Mouse (Mus musculus) adrenal gland, postnatal 25 days (tissue): Measurements from ENCODE around the gene Mcoln3. TPM values are rescaled to one million over a fixed set of nuclear protein-coding genes. Genes with fewer than 3 reads are reported as not detected.

Source experiments
- DNase-seq: peaks from one replicate; pipeline ENCODE4 v3.0.0; 2021; ENCODE audit warnings: mixed read lengths
- total RNA-seq: library from RNA; stranded (reverse); gene quantifications from 2 replicates; pipeline ENCODE4 v1.2.3, GENCODE M21; 2021

The Mcoln3 gene
- total RNA-seq, 1 experiment from 2014 or later, result not detected

DNA sequence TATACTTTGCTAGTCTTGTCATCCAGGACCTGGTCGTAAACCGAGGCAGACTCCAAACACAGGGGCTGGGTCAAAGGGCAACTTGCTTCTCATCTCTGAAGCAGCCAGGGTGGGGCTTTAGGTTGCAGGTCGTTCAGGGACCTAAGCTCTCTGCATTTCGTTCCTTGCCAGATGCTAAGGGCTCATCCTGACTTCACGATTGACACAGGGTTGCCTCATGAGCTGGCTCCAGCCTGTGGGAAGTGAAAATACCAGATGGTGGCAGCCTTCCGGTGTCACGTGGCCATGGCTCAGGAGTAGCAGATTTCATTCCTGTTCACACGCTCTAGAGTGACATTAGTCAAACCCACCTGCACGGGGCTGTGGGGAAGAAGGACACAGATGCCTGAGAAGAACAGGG, 17.6 kb downstream of the Mcoln3 start:
- DNase-seq, result no peak

DNA sequence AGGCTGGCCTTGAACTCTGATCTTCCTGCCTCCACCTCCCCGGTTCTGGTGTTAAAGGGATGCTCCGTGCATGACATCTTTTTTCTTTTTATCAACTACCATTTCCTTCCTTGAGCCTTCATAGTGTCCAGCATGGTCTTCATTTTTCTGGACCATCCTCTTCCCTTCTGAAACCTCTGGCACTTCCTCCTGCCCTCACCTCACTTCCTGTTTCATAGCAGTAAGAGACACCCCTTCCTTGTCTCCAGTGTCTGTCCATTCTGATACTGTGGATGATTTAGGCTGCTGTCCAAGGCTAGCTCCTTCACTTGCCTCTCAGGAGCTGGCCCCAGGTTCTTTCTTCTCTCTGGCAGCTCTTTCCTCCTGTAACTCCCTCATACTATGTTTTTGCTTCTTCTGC, 18.2 kb downstream of the Mcoln3 start:
- no peak for DNase-seq

DNA sequence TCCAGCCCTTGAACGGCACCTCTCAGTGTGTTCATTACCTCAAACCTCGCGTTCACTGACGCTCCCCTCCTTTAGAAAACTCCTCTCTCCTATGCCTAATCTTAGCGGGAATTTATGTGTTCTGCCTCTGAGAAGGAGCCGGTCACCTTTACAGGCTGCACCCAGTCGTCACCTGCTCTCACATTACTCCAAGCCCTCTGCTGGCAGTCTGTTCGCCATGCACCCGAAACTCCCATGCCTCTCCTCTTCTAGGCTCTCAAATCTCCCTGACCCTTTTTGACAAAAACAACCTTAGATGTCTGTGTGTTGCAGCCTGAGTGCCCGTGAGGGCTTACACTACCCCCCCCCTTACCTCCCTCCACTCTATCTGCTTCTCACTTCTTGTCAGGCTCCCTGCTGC, 19.2 kb downstream of the Mcoln3 start:
- DNase-seq, result no peak

DNA sequence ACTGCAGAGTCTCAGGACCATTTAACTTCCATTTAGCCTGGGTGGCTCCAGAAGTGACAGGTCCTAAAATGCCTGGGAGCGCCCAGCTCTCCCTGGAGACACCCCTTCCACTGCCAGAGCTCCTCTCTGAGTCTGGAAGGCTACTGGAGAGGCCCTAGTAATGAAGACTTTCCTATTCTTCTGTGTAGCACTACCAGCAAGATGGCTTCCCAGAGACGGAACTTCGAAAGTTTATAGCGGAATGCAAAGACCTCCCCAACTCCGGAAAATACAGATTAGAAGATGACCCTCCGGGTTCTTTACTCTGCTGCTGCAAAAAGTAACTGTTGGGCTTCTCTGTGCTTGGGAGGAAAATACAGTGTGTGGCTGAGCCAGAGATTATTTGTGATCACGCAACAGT, 23.0 kb downstream of the Mcoln3 start:
- DNase-seq, result no peak

DNA sequence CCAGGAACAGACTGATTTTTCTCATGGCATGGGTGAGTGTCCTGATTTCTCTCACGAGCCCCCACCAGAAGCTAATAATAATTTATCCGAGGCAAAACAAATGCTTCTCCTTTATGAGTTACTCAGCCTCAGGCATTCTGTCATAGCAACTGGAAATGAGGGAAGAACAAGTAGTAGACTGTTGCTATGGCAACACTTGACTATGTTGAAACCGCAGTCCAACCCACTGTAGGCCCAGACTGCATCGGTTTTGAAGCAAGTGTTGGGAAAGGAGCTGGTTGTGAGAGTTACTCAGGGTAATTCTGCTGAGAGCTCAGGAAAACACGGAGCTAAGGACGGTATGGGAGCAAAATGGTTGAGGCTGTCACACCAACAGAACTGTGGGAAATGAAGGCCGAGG, 25.3 kb downstream of the Mcoln3 start:
- no peak for DNase-seq

DNA sequence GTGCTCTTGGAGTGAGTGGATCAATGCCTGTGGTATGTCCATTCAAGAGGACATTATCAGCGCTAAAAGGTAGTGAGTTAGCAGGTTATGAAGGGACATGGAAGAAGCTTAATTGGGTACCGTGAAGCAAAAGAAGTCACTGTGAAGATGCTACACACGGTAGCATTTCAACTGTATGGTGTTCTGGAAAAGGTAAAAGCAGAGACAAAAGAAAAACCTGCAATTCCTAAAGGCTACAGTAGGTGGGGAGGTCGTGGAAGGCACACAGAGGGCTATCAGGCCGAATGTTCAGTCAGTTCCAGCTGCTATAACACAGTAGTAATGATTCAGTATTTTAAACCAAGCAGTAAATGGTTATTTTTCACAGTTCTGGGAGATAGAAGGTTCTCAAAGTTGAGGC, 28.3 kb downstream of the Mcoln3 start:
- no peak for DNase-seq

DNA sequence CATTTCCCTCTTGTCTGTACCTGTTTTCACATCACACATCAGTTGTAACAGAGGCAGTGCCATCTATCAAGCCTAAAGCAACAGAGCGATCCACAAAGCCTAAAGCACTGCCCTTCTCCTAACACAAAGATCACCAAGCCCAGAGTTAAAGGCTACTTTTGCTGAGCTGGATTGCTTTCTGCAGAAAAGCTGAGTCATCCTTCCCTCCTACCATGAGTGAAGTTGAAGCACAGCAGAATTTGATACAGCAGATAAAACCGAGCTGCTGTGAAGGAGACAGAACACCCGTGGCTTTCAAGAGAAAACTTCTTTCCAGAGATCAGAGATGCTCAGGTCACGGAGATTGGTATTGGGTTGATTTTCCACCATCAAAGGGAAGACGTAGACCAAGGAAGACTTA, 28.9 kb downstream of the Mcoln3 start:
- no peak for DNase-seq

DNA sequence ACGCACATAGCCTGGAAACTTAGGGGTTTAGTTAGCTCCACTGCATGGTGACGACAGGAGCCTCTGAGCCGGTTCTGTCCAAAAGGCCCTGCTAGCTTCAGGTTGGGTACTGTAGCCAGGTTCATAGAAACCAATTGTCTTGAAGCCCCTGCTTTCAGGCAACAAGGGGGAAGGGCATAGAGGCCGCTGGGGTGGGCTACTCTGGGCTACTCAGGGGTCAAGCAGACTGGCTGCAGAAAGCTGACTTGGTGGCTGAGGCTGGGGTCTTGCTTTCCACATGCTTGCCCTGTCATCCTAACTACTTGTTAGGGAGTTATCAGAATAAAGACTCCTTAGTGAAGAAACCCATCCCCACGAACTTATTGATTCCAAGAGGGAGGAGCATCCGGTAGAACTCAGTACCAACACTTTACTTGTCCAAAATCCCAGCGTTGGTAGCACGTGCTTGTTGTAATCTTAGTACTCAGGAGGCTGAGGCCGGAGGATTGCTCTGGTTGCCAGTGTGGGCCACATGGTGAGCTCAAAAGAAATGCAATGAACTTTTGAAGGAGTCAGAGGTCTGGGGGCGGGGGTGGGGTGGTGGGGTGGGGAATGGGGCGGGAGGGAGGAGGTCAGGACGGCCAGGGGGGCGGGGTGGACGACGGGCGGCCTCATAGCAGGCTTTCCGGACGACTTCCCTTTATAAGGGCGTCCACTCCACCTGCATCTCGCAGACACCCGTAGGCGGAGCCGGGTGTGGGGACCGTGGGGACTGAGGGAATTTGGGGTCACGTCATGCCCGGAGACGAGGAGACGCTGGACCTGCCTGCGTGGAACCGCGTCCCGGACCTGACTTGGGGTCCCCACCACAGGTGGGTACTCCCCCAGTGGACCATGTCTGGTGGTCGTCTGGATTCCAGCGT, 32.2 kb downstream of the Mcoln3 start, which contains the start of gene Mcoln2:
Mcoln2 (plus strand) TSS at position 678 of the 902 bp plus-strand sequence.
- DNase-seq, result peak; percentile 8

DNA sequence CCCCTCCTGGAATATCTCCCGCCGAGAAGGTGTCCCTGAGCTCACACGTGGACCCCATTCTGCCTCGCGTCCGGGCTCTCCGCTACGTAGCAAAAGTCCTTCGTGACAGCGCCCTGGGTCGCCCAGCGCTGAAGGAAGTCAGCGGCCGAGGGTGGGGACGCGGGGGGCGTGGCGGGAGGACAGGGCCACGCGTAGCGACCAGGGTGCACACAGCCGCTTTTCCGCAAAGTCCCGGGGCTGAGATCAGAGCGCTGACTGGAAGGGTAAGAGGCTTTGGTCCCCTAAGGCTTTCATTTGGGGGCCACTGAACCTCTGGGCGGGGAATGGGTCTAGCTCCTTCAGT, 32.8 kb downstream of the Mcoln3 start:
- DNase-seq, result peak; percentile 51

DNA sequence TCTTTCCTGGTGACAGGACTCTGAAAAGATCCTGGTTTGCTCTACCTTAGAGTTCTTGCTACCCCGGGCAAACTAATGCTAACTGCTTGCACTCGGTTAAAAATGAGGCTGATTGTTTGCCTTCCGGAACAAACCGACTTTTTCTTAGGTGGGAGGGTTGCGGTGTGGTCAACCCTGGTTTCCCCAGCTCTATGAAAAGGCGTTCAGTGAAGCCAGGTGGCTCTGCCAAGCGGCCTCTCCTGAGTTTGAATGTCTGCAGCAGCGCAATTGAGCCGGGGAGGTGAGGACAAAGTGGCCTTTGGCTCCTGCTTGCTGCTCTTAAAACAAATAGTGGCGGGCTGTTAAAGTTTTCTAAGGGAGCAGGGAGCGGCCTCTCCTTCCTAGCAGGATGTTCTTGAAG, 33.3 kb downstream of the Mcoln3 start:
- no peak for DNase-seq

DNA sequence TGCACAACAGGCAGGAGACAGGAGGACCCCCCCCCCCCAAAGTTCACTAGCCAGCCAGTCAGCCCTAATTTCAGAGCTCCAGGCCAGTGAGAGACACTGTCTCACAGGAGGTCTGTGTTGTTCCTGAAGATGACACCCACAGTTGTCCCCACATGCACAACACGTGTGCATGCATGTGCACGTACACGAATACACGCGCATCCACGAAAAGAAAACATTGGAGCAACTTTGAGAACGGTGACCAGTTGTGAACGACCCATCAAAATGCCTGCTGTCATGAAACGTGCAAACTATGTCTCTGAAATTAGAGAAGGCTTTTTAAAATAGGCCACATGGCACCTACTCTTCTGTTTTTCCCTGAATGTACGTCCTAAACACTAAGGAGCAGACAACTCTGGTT, 34.1 kb downstream of the Mcoln3 start:
- DNase-seq, result no peak

DNA sequence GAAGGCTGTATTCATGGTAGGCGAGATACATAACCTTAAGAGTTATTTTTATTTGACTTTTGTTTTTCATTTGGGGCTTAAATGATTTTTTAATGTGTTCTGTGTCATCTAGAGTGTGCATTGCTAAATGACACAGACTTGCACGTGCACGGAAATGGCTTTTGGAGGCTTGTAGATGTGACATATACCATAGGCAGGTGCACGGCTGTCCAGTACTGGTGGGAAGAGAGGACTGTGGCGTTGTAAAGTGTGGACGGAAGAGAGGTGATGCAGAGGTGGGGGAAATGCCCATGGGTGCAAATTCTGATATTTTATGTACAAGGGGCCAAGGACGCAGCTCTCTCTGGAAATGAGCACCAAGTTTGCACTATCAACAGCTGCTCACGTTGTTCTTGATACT, 34.5 kb downstream of the Mcoln3 start:
- no peak for DNase-seq

DNA sequence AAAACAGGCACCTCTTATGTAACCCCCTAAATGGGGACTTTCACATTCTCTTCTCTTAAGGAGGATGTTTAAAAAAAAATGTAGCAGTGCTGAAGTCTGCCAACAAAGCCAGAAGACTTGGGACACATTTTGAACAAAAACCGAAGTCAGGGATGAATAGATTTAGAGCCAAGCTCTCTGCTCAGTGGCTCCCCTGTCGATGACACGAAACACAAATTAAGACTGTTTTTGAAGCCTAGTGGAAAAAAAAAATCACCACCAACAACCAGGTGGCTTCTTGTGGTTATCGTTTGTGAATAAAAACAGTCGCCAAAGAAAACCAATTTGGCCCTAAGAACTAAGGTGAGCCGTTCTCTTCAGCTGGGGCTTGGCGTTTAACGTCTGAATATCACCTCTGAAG, 35.1 kb downstream of the Mcoln3 start:
- DNase-seq, result no peak

DNA sequence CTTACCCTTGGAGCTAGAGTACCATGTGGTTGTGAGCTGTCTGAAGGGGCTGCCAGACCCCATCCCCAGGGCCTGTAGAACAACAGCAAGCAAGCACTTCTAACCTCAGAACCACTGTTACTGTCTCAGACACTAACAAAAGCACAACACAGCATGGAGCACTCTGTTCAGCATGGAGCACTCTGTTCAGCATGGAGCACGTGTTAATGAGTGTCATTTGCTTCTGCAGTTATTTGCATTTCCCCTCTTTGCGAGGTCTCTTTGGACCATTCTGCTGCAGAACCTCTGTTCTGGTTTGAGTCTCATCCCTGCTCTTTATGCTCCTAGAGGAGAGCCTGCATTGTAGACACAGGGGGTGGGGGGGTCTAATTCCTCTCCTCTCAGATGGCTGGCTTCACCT, 35.7 kb downstream of the Mcoln3 start:
- DNase-seq, result no peak

DNA sequence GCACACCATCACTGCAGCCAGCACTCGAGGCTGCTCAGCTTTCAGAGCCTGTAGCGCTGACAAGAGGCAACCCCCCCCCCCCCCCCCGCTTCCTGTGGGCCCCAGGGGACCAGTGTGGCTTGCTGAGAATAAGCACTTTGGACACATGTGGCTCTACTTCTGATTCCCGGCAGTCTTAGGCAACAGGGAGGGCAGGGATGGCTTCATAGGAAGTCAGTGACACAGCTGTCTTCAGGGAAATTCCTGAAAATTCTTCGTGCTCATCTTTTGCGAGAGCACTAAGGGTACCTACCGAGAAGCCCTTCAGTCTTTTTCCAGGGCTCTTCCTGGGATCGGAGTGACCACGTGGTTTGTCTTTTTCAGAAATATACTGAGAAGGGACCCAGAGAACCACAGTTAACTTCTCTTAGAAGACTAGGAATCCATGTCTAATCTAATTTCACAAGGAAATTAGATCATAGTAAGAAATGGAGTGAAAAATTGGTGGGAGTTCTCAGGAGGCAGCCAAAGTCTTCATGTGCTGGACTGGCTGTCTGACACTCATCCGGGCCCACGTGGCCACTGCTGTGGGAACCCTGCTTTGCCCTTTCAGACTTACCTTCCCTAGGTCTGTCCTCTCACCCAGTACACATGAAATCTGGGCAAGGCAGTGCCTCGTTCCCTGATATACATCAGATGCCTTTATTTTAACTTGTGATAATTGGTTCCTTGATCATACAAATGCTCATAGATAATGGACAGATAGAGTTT, 36.8 kb downstream of the Mcoln3 start:
- no peak for DNase-seq

DNA sequence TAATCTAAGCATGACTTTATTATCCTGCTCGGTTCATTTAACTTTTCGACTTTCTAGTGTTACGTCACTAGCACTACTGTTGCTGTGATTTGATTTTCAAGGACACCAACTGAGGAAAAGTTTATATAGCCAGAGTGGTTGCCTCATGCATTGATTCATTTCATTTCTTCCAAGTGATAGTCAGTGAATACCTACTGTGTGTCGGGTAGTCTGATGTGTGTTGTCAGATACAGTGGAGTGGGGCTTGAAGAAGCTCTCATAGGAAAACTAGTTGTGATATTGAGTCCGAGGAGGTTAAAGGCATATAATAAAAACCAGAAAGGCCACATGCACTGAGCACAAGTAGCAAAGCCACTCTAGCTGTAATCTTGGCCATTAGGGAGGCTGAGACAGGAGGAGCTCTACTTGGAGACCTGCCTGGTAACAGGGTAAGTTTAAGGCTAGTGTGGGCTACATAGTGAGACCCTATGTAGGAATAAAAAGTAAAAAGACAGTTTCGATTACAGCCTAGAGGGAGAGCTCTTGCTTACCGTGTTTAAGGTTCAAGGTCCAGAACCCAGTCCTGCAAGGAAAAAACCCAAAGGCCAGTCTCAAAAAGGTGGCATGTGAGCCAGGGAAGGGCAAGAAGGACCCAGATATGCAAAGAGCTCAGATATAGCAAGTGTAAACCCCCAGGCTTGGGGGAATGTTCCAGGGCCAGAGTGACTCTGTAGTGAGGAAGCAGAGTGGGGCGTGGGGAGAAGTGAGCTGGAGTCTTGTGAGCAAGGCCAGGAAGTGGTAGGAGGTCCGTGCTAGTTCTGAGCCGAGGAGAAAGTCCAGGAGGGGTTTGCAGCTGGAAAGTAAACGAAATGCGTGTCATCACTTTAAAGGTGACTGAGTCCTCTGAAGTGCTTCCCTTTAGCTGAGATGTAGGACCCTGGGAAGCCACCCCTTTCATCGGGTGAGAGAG, 38.7 kb downstream of the Mcoln3 start:
- DNase-seq, result no peak

DNA sequence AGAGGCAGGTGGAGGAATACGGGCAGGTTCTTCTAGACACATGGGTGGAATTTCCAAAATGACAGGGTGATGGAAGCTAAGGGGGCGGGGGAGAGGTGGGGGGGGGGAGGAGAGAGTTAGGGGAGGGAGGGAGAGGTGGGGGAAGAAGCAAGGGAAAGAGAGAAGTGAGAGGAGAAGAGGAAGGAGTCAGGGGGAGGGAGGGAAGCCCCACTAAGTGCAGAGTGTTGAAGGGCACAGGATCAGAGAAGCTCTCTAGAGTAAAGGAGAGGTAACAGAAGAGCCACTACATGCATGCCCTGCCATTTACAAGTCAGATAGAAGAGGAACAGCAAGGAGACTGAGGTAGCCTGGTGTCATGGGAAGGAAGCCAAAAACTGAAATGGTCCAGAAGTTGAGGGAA, 39.6 kb downstream of the Mcoln3 start:
- no peak for DNase-seq

DNA sequence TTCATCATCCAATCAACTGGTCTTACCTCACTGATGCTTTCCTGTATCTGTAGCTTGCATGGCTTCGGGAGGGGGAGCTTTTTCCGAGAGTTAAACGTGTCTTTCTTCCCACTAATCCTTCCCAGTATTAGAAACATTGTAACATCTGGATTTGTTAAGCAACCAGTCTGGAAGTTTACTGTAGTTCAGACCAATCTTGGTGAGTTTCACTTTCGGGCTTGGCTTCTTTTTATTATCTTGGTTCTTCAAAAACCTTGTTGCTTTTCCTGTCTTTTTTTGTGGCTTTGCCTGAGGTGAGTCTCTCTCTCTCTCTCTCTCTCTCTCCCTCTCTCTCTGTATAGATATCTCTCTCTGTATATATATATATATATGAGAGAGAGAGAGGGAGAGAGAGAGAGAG, 40.8 kb downstream of the Mcoln3 start:
- DNase-seq, result no peak

DNA sequence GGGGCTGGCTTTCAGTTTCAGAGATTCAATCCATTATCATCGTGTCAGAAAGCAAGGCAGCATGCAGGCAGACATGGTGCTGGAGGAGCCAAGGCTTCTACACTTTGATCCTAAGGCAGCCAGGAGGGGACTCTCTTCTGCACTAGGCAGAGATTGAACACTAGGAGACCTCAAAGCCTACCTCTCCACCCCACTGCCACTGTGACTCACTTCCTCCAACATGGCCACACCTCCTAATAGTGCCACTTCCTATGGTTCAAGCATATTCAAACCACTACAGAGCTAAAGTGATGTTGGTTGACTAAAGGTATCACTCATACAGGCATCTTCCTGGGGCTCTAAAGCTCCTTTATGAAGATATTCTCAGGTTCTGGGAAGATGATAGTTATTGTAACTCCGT, 42.1 kb downstream of the Mcoln3 start:
- no peak for DNase-seq

DNA sequence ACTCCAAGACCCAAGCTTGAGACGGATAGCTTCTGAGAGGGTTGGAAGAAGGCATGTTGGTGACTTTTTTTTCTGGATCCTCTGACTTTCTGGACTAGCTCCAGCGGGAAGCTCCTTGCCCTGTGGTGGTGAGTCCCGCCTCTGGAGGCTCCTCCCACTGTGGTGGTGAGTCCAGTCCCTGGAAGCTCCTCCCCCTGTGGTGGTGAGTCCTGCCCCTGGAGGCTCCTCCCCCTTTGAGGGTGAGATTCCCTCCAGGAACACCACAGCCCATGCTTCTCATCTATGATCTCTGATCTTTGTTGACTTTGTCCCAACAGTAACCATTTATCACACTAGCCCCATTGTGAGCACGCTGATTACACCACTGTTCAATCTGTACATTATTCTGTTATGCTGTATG, 44.9 kb downstream of the Mcoln3 start:
- no peak for DNase-seq

DNA sequence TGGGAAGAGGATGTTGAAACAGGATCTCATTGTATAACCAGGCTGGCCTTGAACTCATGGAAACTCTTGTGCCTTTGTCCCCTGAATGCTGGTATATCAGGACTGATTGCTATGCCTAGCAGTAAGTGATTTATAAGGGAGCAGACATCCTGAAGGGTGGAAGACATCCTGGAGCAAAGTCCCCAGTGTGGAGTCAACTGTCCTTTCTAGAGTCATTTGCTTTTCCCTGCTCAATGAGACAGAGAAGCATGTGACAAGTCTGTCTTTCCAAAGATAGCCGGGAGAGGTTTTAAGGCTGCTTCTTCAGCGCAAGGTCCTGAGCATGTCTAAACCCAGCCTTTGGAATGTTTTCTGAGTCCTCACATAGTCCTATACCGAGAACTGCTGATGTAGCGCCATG, 52.1 kb downstream of the Mcoln3 start:
- no peak for DNase-seq

DNA sequence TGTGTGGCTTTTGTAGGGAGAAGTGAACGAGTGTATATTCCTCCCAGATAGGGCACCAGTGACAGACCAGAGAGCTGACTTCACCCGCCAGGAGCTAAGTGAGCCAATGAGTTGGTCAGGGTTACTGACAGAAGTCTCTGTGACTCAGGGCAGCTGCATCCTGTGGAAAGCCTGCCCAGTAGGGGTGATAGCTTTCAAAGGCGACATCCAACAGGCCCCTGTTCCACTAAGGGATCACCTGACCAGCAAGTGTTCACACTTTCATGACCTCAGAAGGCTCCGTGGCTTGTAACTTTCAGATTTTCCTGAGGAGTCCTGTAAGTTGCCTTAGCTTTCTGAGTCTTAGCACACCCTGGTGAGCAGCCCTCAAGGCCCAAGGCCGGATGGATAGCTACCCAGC, 55.8 kb downstream of the Mcoln3 start:
- DNase-seq, result no peak

DNA sequence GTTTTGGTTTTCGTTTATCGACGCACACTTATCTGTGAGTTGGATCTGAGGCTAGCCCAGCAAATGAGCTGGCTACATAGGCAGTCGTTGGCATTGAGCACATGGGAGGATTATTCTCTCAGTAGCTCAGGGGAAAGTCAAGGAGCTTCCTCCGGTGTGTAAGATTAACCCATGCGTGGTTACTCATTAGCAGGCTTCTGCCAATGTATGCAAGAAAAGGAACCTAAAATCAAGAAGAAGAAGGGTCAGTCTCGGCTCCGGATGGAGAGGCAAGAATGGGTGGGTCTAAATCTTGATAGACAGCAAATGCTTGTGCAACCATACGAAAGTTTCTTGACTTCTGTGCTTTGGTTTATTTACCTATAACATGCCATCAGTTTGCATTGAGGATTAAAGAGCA, 57.0 kb downstream of the Mcoln3 start:
- no peak for DNase-seq
